Mouse (Mus musculus): ENCODE data around the gene Pyurf. TPM values are rescaled to one million over a fixed set of nuclear protein-coding genes. Genes with fewer than 3 reads are reported as not detected.

Pyurf gene
- total RNA-seq (2021), result 10 to 100 TPM; 16.4 to 22.1 TPM
- long read RNA-seq, experiment 1, transcript Pyurf-201 (2 exons, 3,573 nt), result major isoform, 26 of 26 reads
- long read RNA-seq, experiment 1, partial matches to known transcripts, result 0 of 26 reads
- long read RNA-seq, experiment 1, other reads (novel, unspliced or antisense), result 0 of 26 reads
- long read RNA-seq, experiment 2, transcript Pyurf-201 (2 exons, 3,573 nt), result major isoform, 88 of 88 reads
- long read RNA-seq, experiment 2, partial matches to known transcripts, result 0 of 88 reads
- long read RNA-seq, experiment 2, other reads (novel, unspliced or antisense), result 0 of 88 reads

DNA sequence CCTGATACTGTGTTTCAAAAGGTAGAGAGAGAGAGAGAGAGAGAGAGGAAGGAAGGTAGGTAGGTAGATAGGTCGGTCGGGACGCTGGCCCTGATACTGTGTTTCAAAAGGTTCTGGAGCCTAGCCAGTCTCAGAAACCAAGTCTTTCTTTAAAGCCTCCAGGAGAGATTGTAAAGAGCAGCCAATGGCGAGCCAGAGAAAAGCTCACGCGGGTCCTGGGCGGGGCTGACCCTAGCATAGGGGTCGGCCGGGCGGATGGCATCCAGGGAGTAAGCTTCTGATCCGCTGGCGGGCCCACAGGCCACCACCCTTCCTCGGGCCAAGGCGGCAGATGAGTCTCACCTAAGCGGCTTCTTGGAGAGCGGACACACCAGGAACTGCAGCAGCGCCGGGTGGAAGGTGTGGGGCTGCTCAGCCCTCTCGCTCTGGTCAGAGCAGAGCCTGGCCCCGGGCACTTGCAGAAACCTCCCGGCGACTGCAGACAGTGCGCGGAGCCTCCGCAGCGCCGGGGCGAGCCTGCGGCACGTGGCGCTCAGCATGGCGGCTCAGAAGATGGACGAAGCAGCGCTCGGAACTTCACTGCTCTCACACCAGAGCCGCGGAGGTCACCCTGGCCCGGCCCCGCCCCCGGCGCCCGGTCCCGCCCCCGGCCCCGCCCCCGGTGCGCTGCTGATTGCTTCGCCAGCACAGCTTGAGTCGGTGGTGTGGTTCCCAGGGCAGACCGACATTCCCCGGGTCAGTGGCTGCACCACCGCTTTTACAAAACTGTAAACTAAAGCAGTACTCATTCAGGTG is at the start of gene Pyurf:
Gene Pyurf, minus strand, starts transcription at position 612 of the 795 bp plus-strand sequence.
- peak; percentile 74 to 79 for DNase-seq (ENCODE audit: low spot score in 2 of 2)

DNA sequence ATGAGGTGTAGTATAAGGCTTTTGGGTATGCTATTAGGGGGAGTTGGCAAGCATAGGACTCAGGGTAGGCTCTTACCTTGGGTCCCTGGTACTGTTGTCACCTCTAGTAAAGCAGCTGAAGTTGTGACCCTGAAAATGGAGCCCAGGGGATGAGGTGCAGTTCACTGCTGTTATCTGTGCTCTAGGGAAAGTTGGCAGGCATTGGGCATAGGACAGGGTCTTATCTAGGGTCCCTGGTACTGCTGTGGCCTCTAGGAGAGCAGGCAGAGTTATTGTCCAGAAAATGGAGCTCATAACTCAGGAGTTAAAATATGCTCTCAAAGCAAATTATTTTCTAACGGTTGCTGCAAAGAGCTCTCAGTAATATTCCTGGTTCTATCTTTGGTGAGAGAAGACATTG is 29.5 kb upstream of the Pyurf start:
- DNase-seq (ENCODE audit: low spot score in 2 of 2), result no peak

DNA sequence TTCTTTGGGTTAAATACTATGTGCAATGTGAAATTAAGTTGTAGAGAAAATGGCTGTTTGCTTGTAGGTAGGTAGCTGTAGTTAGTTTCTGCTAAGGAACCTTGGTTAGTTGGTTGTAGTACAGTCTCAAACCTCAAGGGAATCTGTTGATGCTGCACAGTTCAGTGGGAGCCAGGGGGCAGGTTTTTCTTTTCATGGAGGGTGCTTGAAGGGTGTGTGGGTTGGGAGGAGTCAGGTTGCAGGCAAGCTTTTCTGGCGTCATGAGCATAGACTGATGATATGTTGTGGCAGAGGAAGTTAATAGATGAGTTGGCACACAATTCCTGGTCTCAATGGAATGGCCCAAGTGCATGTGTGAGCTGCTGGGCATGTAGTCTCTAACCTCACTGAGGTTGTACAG is 19.8 kb upstream of the Pyurf start:
- DNase-seq (ENCODE audit: low spot score in 2 of 2), result no peak

DNA sequence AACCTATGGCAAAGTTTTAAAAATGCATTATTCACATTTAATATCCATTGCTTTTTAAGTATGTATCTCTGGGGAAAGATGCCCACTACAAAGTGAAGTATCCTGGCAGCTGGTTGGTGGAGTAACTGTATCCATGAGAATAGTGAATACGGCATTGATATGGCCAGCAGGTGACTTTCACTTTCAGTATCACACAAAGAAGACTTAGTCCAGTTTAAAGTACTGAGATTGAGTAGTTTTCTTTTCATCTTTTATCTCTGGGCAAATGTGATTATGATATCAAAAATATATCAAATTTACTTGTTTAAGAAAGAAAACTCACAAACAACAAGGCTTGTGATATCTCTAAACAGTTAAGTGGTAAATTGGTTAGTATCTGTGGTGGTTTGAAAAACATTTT is 14.8 kb upstream of the Pyurf start:
- no peak for DNase-seq (ENCODE audit: low spot score in 2 of 2)

- no peak for DNase-seq (ENCODE audit: low spot score in 2 of 2)
Measured at GRCm38 (mm10) chr6:57703703-57704102, 11.8 kb upstream of the Pyurf start.

- peak; percentile 92 to 96 for DNase-seq (ENCODE audit: low spot score in 2 of 2)
Measured at GRCm38 (mm10) chr6:57702743-57703499, 11.0 kb upstream of the Pyurf start.

DNA sequence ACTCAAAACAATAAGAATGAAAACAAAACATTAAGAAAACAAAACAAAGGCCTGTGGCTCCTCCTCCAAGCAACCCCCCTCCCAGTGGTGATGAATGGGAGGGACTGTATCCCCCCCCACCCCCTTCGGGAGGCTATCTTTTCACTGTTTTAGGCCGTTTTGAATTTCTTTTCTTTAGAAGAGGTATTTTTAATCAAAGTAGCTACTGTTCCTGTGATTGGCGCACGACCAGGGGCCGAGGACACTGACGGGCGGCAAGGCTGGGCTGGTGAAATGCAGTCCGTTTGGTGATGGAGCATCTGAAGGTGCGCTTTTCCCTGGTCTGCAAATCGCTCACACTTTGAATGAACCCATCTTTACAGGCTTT is 10.5 kb upstream of the Pyurf start, which contains the start of gene Lancl2:
Gene Lancl2, plus strand, starts transcription at position 165 of the 367 bp plus-strand sequence.
- DNase-seq (ENCODE audit: low spot score in 2 of 2), result peak in 1 of 2 experiments; percentile 39

- no peak for DNase-seq (ENCODE audit: low spot score in 2 of 2)
Measured at GRCm38 (mm10) chr6:57701686-57702085, 9.8 kb upstream of the Pyurf start.

- no peak for DNase-seq (ENCODE audit: low spot score in 2 of 2)
Measured at GRCm38 (mm10) chr6:57693116-57693515, 1.2 kb upstream of the Pyurf start.

DNA sequence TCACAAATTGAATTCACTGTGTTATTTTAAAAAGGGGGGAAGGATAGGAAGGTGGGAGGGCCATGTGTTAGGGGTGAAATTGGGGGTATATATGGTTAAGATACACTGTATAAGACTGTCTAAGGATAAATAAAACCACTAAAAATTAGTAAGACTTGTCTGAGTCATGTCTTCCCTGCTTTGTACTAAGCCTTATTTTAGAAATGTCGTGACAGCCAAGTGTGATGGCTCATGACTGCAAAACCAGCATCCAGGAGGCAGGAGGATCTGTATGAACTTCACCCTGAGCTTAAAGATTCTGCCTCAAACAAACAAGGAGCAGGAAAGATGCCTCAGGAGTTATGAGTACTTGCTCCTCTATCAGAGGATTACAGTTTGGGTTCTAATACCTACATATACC is 7.7 kb downstream of the Pyurf start:
- no peak for DNase-seq (ENCODE audit: low spot score in 2 of 2)

DNA sequence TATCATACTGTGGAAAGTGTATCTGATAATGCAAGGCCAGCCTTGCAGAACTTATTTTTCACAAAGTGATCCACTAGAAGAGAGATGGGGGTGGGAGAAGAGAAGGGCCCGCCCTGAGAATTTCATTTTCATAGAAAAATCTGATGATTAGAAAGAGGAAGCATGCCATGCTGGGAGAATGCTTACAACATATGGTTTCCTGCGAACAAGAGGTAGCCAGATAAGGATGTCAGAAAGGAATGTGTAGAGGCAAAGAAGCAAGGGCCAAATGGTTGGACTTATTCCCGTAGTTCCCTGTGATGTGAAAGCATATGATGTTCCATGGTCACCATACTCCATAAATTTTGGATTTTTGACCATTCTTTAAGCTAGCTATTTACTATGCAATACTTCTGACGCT is 30.6 kb downstream of the Pyurf start:
- no peak for DNase-seq (ENCODE audit: low spot score in 2 of 2)

DNA sequence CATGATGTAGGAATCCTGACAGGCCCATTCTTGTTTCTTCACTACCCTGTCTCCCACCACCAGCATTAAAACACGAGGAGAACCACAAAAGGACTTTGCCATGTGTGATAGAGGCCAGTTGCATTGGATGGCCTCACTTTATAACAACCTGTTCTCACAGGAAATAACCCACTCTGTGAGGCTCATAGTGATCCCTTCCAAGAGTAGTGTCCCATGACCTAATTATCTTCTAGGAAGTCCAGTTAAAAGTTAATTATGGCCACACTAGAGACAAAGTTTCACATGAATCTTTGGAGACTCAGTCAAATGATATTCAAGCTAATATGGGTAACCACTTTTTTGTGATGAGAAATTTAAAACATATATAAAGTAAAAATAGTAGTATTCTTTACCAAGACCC is 44.6 kb downstream of the Pyurf start:
- DNase-seq (ENCODE audit: low spot score in 2 of 2), result no peak

GRCm38 (mm10) chr6:57641789-57642188 is 50.1 kb downstream of the Pyurf start:
- DNase-seq (ENCODE audit: low spot score in 2 of 2), result peak; percentile 18 to 55

- no peak for DNase-seq (ENCODE audit: low spot score in 2 of 2)
Measured at GRCm38 (mm10) chr6:57639531-57639930, 52.3 kb downstream of the Pyurf start.

Other genes with a start within 250 kb of the Pyurf start
- 10 to 100 TPM; 17.6 to 25.6 TPM for gene Ppm1k, start 156.6 kb downstream of the Pyurf start, total RNA-seq (2021)
- gene Herc6, start 111.1 kb downstream of the Pyurf start, total RNA-seq (2021), result 10 to 100 TPM; 18.8 to 24.1 TPM
- 10 to 100 TPM; 15.2 to 16.9 TPM for gene Lancl2, start 10.5 kb upstream of the Pyurf start, total RNA-seq (2021)
- 10 to 100 TPM; 16.0 to 16.3 TPM for gene Vopp1, start 133.1 kb upstream of the Pyurf start, total RNA-seq (2021)
- not detected for gene Vmn1r21, start 158.3 kb upstream of the Pyurf start, total RNA-seq (2021)
- not detected for gene Vmn1r22, start 215.9 kb upstream of the Pyurf start, total RNA-seq (2021)
- not detected for gene Vmn1r23, start 234.8 kb upstream of the Pyurf start, total RNA-seq (2021)